Mouse (Mus musculus) heart, postnatal 10 days (tissue): ENCODE results near the gene Fam169b. TPM values are rescaled to one million over a fixed set of nuclear protein-coding genes. Genes with fewer than 3 reads are reported as not detected.
"Not testable (repeated sequence)": the region's sequence is repeated elsewhere in the genome, so short reads cannot be mapped to it uniquely, and the experiment has no call there.

Source experiments
- DNase-seq, 2 experiments: peaks; one replicate each; pipeline ENCODE4 v3.0.0; 2021
- intact Hi-C: fragments of 180-260 bp; cut with DNase I; formaldehyde crosslinking; loops from one replicate; pipeline ENCODE4 v1.15.1; 2025
- total RNA-seq, 2 experiments: library from RNA; stranded (reverse); gene quantifications; 2 replicates each; pipeline ENCODE4 v1.2.3; 2021

The Fam169b gene
- total RNA-seq, 2 experiments from 2014 or later: 0.17 to 0.55 TPM

DNA sequence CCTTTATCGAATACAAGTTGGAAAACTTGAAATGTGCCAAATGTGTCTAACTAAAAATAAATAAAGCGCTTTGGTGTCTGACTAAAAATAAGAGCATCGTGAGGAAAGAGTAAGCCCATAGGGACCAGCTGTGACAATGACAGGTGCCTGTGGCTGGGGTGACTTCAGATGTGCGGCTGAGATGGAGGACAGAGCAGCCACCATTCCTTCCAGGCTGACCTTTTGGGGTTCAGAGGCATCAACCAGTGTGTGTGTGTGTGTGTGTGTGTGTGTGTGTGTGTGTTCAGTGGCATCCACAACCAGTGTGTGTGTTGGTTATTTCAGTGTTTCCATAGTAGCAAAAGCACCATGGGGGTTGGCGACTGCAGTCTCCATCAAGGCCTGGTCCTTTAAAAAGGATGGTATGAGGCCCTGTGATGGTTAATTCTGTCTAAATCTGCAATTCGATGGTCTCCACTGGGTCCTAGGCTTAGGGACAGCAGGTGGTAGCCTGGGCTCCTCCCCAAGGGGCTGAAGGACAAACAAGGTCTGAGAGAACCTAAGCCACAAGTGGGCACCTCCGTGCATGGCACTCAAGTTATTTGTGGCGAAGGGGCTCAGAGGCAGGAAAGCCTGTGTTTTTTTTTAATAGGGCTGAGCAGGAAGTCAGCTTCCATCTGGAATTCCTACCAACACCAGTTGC is 10.2 kb upstream of the Fam169b start:
- intact Hi-C loops: loop anchor here (2.0 to 5.0 kb wide), 2 partner anchors 39 to 41 kb away; no protein-coding TSS in a partner anchor
- no peak for DNase-seq

DNA sequence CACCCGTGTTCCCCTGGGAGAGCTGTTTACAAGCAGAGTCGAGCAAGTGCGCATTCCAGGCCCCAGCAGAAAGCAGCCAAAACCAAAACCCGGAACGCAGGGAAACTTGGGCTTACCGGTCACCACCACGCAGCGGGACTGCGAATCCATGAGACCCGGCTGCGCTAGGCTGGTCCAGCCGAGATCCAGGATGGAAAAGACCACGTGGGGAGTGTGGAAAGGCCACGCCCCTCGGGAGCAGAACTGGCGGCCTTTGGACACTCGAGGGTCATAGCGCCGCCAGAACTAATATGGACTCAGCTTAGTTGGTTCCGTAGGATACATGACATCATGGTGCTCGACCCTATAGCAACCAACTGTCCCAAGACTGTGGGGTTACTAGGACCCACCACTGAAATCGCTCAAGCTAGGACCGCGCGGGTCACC is 9.6 kb upstream of the Fam169b start, which contains the start of gene Pgpep1l:
Pgpep1l (minus strand) TSS at position 206 of the 426 bp plus-strand sequence.
- intact Hi-C loops: loop anchor here (5.0 kb wide), 1 partner anchor 42 kb away; no protein-coding TSS in a partner anchor
- DNase-seq: peak; percentile 60 to 74

DNA sequence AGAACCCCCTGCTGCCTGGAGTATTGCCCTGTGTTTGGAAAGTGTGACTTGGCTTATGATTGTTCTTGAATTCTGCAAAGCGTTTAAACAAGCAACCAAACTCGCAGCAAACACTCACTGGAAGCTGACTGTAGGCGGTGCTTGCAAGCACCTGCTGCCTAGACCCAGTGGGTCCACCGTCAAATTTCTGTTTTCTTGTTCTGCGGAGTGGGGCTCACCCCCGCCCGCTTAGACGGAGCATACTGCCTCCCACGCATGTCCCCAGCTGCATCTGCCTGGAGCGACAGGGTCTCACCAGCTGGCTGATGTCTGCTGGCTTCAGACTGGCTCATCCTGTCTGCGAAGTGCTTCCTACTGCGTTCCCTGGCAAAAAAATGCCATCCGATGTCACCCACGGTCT is 9.1 kb upstream of the Fam169b start:
- DNase-seq: peak; percentile 63 to 67
- intact Hi-C loops: loop anchor here (5.0 kb wide), 1 partner anchor 42 kb away; no protein-coding TSS in a partner anchor

DNA sequence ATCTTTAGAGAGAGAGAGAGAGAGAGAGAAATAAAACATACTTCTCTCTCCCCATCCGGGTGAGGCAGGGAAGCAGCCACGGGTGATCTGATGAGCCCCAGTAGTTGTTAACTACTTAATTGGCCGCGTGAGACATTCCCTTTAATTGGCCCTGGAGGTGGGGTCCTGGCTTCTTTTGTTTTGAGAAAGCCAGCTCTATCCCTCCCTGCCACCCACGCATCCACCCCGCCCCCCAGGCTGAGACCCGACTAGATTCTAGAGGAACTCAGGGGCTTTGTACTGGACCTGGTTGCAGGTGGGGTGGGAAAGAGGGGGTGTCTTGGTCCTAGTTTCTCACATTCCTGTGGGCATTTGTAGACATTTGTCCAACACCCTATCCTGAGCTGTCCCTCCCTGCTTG is 8.2 kb upstream of the Fam169b start:
- no peak for DNase-seq
- intact Hi-C loops: no loop called here

DNA sequence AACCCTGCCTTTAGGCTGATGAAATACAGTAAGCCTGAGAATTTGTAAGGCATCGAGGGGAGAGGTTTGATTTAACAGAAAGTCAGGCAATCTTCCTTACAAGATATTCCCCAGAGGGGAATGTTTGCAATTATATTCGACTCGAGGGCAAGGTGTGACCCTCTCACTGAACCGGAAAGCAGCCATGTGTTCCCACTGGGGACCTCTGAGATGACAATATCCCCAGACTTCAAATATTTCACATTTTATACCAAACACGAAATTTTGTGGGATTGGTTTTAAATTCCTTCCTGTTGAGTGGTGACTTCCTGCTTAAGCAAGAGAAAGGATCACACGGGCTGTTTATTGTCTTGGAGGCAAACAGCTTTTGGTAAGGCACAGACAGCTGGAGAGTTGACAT is 6.9 kb upstream of the Fam169b start:
- DNase-seq: peak; percentile 44 to 51

DNA sequence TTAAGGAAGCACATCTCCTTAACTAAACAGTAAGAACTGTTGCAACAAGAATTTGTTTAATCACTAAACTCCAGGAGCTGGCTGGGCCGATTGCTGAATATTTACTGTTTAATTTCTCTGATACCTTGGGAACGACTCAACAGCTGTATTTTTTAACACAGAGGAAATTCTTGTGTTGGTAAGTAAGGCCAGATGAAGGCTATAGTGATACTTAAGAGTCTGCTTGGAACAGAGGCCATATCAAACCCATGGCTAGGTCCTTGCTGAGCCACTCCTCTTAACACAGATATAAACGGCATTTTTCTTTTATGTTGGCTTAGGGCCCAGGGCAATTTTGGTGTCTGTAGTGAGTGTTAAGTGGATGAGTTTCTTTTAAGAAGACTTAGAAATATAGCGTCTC is 3.1 kb upstream of the Fam169b start:
- intact Hi-C loops: no loop called here
- DNase-seq: peak in 1 of 2 experiments; percentile 16

More for the DNA sequence above, 6.9 kb upstream of the Fam169b start:
- intact Hi-C loops: no loop called here

DNA sequence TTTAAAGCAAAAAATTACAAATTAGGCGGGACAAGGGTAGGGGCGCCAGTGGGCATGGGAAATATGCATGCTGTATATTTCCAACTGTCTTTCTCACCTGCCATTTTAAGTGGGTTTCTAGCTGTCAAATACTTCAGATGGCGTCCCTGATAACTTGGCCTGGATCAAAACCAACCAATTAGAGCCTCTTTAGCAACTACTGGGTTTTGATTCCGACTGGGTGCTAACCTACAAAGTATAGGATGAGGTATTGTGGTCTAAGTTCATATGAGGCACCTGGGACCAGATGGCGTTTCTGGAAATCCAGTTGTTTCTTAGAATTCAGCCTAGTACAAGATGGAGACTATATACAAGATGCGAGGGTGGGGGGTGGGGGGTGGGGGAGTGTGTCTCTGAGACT is 1.8 kb upstream of the Fam169b start:
- intact Hi-C loops: no loop called here
- no peak for DNase-seq

DNA sequence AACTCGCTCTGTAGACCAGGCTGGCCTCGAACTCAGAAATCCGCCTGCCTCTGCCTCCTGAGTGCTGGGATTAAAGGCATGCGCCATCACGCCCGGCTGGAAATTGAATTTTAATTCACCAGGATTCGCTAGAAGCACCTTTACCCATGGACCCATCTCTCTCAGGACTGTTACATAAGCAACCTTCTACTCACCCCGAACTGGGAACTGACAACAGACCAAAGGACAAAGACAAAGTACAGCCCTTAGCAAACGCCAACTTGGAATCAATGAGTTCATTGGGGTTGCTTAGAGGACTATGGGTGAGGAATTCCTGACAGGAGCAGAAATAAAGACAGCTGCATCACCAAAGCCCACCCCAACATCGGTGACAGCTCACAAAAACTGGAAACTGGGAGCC is 1.0 kb upstream of the Fam169b start:
- DNase-seq: no peak

DNA sequence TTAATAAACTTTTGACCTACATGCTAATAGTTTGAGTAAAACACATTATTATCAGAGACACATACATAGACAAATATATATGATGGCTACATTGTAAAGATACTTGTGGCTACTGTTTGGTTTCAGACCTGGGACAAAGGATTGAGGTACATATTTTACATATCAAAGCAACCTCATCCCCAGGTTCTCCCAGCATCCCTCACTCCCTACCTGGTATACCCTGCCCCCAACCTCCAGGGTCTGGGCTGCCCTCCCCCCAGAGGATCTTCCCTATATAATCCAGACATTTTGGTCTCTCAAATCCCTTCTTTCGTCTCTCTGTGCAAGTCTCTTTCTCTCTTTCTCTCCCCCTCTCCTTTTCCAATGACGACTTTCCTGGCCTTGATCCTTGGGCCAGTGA is 579 bp downstream of the Fam169b start:
- intact Hi-C loops: no loop called here
- DNase-seq: no peak

More for the DNA sequence above, 1.0 kb upstream of the Fam169b start:
- intact Hi-C loops: no loop called here

DNA sequence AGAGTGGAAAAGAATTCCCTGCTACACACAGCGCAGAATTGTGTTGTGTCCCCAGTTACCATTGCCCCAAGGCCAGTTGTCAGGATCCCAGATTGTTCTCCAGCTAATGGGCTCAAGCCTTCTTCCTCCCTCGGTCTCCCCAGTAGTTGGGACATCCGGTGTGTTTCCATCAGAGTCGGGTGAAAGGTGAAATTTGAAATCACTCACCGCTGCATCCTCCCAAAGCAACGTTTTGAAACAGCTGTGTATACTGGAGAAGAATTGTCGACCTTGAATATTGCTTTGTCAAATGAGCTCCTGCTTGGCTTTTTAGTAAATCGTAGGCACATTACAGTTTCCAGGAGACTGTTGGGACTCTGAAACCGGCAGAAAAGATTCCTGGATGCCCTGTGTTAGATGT is 1.3 kb downstream of the Fam169b start:
- DNase-seq: no peak
- intact Hi-C loops: no loop called here

DNA sequence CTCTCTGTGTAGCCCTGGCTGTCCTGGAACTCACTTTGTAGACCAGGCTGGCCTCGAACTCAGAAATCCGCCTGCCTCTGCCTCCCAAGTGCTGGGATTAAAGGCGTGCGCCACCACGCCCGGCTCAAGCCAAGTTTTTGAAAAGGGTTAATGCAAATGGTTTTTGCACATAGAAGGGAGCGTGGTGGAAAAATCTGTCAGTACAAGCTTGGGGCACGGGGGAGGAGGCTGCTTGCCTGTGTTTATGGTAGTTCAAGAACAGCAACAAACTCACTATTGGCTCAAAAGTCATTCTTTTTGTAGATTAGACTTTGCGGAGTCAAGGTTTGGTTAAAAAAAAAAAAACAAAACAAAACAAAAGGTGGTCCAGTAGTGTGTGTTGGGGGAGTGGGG is 1.8 kb downstream of the Fam169b start:
- intact Hi-C loops: not testable (repeated sequence)

DNA sequence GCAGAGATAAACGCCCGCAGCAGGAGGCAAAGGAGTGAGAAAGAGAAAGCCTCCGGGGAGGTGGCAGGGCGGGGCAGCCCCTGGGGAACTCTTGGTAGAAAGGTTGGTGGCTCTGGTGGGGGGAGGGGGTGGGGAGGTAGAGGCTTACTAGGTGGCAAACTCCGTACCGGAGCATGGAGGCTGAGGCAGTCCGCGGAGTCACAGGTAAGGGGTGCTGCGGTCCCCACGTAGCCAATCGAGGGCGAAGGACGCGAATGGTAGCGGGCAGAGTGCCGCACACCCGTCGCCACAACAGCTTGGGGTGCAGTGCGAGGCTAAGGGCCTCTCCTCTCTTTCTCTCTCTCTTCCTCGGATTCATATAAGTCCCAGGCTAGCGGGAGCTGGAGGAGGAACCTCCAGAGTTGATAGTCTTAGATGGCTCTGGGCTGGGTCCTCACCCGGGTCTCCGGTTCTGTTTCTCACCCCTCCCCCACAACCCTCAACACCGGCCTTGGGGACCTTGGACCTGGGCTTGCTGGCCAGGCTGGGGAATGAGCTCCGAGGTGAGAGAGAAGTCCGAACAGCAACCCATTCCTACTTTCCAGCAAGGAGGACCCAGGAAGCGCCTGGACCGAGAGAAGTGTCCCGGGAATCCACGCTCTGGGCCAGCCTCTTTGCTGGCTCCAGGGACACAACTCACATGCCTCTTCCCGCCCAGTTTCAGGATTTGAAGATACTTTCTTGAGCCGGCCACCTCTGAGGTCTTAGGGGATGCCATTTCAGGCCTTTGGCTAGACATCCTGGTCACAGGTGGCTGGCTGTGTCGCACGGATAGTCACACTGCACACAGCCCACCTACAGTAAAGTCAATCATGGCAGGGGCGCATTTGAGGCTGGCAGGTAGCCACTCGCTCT is 2.4 kb downstream of the Fam169b start:
- intact Hi-C loops: no loop called here
- DNase-seq: no peak

More for the DNA sequence above, 1.8 kb downstream of the Fam169b start:
- not testable (repeated sequence) for DNase-seq

DNA sequence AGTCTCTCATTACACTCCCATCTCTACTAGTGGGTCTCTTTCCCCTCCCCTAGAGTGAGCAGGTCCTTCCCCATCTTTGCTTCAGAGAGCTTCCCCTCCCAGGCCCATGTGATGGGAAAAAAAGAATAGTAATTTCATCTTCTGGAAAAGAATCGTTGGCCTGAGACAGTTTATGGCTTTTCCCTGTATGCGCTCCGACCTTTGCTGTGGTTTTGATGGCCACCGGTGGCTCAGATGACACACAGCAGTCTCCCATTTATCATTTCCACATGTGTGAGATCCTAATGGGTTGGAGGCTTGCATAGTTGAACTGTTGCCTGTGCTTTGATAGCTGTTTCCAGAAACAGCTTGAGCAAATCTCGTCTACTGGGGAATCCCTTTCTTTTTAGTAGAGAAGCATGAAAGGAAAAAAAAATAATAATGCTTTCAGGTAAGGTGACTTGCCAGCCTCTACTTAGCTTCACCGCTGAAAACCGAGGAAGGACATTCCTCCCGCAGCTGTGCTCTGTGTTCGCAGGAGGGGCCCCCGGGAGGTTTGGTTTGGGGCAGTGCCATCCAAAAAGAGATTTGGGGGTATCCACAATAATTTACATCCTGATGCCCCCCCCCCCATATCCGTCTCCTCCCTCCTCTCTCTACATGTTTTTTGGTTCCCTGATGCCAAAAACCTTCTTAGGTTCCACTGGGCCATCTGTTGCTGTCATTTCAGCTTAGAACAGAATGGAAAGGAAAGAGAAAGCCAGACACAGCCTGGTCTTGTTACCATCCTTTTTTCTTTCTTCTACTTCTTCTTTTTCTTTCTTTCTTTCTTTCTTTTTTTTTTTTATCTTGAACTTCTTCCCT is 3.6 kb downstream of the Fam169b start:
- no peak for DNase-seq
- intact Hi-C loops: no loop called here

DNA sequence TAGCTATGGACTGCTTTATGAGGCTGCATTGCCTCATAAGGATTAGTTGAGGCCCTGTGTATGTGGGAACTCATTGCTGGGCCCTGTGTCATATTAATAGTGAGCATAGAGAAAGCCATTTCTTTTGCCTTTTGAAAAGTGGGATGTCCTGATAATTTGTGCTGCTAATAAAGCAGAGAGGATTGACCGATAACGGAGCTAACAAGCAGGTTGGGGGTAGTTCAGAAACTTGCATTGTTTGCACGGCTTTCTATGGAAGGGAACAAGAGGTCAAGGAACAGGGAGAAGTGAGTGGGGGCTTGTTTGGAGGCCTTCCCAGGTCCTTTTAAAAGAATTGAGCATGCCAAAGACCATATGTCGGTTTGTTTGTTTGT is 4.2 kb downstream of the Fam169b start:
- intact Hi-C loops: no loop called here
- no peak for DNase-seq

DNA sequence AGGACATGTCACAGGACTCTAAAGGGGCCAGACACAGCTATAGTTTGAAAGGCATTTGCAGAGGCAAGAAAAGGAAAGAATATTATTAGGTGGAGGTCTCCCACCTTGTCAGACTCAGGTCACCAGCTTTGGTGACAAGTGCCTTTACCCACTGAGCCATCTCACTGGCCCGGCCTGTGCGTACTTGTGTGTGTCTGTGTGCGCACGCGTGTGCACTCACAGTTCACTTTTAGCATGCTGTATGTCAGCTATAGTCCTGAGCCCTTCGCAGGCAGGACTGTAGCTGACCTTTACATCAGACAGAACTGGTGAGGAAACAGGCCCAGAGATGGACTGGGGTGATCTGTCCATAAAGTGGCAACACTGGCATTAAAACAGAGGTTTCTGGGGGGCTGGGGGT is 4.7 kb downstream of the Fam169b start:
- no peak for DNase-seq
- intact Hi-C loops: no loop called here

DNA sequence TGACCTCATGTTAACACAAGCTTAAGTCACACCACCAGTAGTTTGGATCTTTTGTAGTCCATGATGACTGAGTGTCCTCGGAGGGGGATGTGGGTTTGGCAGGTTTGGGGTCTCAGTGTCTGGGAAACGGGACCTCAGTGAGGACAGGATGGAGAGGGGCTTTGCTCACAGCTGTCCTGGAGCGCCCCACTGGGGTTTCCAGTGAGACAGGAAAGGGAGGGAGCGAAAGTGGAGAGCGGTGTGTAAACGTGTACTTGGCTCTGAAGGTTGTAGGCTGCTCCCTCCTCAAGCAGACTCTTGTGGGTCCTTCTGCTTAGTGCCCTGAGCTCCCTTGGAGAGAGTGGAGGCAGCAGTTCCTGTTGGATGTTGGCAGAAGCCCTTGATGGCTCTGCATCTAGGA is 5.3 kb downstream of the Fam169b start:
- intact Hi-C loops: no loop called here
- DNase-seq: no peak

DNA sequence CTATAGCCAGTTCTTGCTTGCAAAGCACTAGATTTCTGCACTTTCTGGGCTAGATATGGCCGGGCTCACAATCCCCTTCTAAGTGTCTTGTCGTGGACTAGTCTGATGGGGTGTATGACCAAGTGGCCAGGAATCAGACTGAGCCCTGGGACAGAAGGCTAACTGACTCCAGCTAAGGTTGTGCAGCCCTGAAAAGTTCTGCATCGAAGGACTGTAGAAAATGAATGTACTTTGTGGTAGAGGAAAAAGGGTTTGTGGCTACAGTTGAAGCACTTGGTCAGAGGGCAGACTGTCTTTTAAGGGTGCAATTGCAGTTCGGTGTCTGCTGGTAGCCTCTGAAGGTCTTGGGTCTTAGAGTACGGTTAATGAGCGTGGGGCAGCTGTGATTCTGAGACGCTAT is 5.8 kb downstream of the Fam169b start:
- intact Hi-C loops: no loop called here
- DNase-seq: no peak

DNA sequence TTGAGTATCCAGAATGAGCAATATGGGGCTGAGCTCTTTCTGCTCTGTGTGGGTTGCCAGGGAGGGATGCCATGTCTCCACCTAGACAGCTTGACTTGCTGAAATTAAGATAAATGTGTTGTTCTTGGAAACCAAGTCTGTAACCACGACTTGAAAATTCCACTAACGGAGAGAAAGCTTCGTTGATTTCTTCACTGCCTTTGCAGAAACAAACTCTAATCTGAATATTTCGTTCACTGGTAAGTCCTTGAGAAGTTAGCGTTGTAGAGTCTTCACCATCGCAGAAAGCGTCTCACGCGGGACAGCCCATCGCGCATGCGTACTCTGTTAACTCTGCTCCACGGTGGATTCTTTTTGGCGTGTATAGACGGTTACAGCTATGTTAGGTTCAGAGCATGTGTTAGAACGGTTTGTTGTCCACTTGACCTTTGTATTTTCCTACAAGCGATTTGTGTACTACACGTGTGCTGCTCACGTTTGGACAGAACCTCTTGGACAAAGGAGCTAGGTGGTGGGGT is 6.8 kb downstream of the Fam169b start:
- intact Hi-C loops: no loop called here
- DNase-seq: peak in 1 of 2 experiments; percentile 33

DNA sequence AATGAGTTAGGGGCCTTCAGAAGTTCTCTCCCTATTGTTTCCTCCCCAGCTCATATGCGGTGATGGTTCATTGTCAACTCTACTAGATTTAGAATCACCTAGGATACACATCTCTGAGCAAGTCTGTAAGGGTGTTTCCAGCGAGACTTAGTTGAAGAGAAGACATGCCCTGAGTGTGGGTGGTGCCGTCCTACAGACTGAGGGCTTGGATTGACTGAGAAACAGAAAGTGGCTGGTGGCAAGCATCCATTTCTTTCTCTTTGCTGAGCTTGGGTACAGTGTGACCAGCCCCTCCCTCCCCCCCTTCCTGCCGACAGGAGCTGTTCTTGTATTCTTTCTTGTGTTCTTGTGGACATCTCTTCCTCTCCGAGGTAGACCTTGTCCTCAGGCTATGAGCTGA is 7.7 kb downstream of the Fam169b start:
- DNase-seq: no peak
- intact Hi-C loops: no loop called here

DNA sequence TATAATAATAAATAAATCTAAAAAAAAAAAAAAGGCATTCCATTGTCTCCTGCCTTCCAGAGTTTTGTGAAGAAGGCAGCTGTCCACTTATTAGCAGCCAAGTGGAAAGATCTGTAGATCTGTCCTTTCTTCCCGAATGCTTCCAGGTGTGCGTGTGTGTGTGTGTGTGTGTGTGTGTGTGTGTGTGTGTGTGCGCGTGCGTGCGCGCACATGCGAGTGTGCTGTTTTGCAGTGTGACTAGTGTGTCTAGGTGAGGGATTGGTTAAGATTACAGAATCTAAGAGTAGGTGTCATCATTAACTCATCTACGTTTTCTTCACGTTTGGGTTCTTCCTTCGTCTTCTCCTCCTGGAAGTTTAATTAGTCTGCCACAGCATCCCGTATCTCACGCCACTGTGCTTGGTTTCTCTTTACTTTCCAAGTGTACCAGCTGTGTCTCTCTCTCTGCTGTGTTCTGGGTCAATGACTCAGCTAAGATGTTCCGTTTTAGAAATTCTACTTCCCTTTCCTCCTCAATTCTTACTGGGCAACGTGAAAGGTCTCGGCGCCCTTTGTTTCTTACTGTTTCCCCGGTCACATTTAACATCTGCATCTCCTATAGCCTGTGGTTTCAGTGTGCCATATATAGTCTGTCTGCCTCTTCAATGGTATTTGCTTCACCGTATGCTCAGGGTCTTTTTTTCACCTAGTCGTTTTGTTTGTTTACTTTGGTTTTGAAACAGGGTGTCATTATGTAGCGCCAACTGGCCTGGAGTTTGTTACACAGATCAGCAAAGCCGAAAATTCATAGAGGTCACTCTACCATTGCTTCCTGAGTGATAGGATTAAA is 8.9 kb downstream of the Fam169b start:
- intact Hi-C loops: no loop called here
- DNase-seq: no peak
